Mouse (Mus musculus): ENCODE measurements around the gene Duoxa1. TPM values are rescaled to one million over a fixed set of nuclear protein-coding genes. Genes with fewer than 3 reads are reported as not detected.
A peak's percentile ranks its signal among the peaks of the same experiment; 100 is the strongest.
"Not testable (repeated sequence)": the region's sequence is repeated elsewhere in the genome, so short reads cannot be mapped to it uniquely, and the experiment has no call there.

Duoxa1 gene
- polyA plus RNA-seq, 1 experiment from 2014 or later, result 0.51 TPM

GRCm38 (mm10) chr2:122353765-122354164 lies 40.2 kb upstream of the Duoxa1 start:
- Histone ChIP-seq H3K4me1 (replicated peaks; ENCODE audit: control insufficient read depth, insufficient read depth, low read length) (peaks cover 13% of the 10 kb centered on the region; the same call in 1 of the 2 replicates), H3K27ac (ENCODE audit: low read length) (no peak overlapping the region), H3K9me3 (ENCODE audit: control insufficient read depth, low read length) (no peaks in the 10 kb centered on the region), H3K27me3 (ENCODE audit: control insufficient read depth, insufficient read depth, low read depth, low read length) (no peaks in the 10 kb centered on the region), H3K4me3 (ENCODE audit: low read length) (no peak overlapping the region), H3K36me3 (ENCODE audit: control insufficient read depth, insufficient read depth, low read length) (no peaks in the 10 kb centered on the region; the same call in 1 of the 2 replicates), H3K4me2 (ENCODE audit: low read depth, low read length) (no peak overlapping the region), H3K9ac (ENCODE audit: low read length) (no peak overlapping the region)
- 85% methylated on average over 8 of the region's 8 CpGs for WGBS
- ATAC-seq (ENCODE audit: low read depth), result no peak

GRCm38 (mm10) chr2:122352992-122353391 lies 39.5 kb upstream of the Duoxa1 start:
- Histone ChIP-seq H3K36me3 (ENCODE audit: control insufficient read depth, insufficient read depth, low read length) (no peaks in the 10 kb centered on the region; the same call in 1 of the 2 replicates), H3K4me1 (replicated peaks; ENCODE audit: control insufficient read depth, insufficient read depth, low read length) (peaks cover 14% of the 10 kb centered on the region), H3K27me3 (ENCODE audit: control insufficient read depth, insufficient read depth, low read depth, low read length) (no peaks in the 10 kb centered on the region), H3K9me3 (ENCODE audit: control insufficient read depth, low read length) (no peaks in the 10 kb centered on the region), H3K27ac (ENCODE audit: low read length) (no peak overlapping the region), H3K4me2 (ENCODE audit: low read depth, low read length) (no peak overlapping the region), H3K9ac (ENCODE audit: low read length) (no peak overlapping the region), H3K4me3 (ENCODE audit: low read length) (no peak overlapping the region)
- no peak for ATAC-seq (ENCODE audit: low read depth)
- WGBS, result 80% methylated on average over 6 of the region's 6 CpGs

DNA sequence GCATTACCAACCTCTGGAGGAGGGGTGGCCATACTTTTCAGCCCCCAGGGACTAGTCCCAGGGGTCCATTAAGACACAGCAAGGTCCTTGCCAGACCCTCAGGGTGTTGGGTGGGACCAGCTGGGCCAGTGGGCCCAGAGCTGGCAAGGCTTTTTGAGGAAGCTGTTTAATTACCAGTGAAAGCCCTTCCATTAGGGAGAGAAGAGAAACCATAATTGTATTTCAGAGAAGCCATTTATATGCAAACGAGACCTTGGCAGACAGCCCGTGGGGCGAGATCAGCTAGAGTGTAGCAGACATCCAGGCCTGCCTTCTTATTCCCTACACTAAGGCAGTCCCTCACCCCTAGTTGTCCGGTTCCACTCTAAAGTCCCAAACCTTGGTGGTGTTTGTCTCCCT lies 38.4 kb upstream of the Duoxa1 start:
- no peak for ATAC-seq (ENCODE audit: low read depth)
- Histone ChIP-seq H3K36me3 (ENCODE audit: control insufficient read depth, insufficient read depth, low read length) (no peaks in the 10 kb centered on the region; the same call in 1 of the 2 replicates), H3K9me3 (ENCODE audit: control insufficient read depth, low read length) (no peaks in the 10 kb centered on the region), H3K9ac (ENCODE audit: low read length) (peak overlapping the region; percentile 24; the same call in 1 of the 2 replicates), H3K4me1 (replicated peaks; ENCODE audit: control insufficient read depth, insufficient read depth, low read length) (peaks cover 16% of the 10 kb centered on the region), H3K27ac (ENCODE audit: low read length) (peak overlapping the region; percentile 53), H3K4me3 (ENCODE audit: low read length) (no peak overlapping the region), H3K27me3 (ENCODE audit: control insufficient read depth, insufficient read depth, low read depth, low read length) (no peaks in the 10 kb centered on the region), H3K4me2 (ENCODE audit: low read depth, low read length) (no peak overlapping the region)
- 47% methylated on average over 4 of the region's 4 CpGs for WGBS

DNA sequence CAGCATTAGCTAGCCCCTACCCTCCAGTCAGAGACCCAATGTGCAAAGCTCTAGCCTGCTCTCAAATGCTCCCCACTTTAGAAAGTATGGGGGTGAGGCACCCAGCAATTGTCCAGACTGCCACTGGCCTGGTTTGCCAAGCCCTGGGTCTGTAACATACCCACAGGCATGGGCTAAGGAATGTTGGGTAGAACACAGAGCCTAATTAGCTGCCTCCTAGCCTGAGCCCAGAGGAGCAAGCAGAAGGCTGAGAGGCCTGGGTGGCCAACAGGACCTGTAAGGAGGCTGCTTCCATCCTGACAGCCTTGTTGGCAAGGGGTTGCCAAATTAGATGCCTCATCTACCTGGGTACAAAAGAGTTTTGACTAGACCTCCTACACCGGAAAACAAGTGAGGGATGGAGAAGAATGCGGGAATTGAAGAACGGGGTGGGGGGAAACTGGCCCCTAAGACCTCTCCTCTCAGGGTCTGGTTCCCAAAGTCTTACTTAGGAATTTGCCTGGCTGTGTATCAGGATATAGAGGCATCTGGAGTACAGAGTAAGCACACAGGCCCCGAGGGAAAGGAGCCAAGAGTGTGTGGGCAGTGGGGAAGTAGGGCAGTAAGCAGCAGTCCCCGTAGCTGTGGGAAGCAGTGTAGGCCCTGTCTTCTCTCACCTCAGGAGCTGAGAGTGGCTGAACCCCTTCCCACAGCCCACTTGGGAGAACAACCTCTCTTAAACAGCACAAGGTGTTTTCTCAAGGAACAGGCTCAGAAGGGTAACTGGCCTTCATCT lies 37.8 kb upstream of the Duoxa1 start:
- WGBS, result 57% methylated on average over 5 of the region's 5 CpGs
- Histone ChIP-seq H3K4me1 (replicated peaks; ENCODE audit: control insufficient read depth, insufficient read depth, low read length) (peaks cover 16% of the 10 kb centered on the region), H3K9me3 (ENCODE audit: control insufficient read depth, low read length) (no peaks in the 10 kb centered on the region), H3K4me3 (ENCODE audit: low read length) (no peak overlapping the region), H3K36me3 (ENCODE audit: control insufficient read depth, insufficient read depth, low read length) (no peaks in the 10 kb centered on the region; the same call in 1 of the 2 replicates), H3K27me3 (ENCODE audit: control insufficient read depth, insufficient read depth, low read depth, low read length) (no peaks in the 10 kb centered on the region), H3K27ac (ENCODE audit: low read length) (peak overlapping the region; percentile 53), H3K4me2 (ENCODE audit: low read depth, low read length) (no peak overlapping the region), H3K9ac (ENCODE audit: low read length) (peak overlapping the region; percentile 8; the same call in 1 of the 2 replicates)
- no peak for ATAC-seq (ENCODE audit: low read depth)

GRCm38 (mm10) chr2:122349136-122349785 lies 35.7 kb upstream of the Duoxa1 start:
- Histone ChIP-seq H3K4me2 (ENCODE audit: low read depth, low read length) (peak overlapping the region; percentile 79), H3K4me1 (replicated peaks; ENCODE audit: control insufficient read depth, insufficient read depth, low read length) (peaks cover 16% of the 10 kb centered on the region), H3K9ac (ENCODE audit: low read length) (peak overlapping the region; percentile 80), H3K27me3 (ENCODE audit: control insufficient read depth, insufficient read depth, low read depth, low read length) (no peaks in the 10 kb centered on the region), H3K36me3 (ENCODE audit: control insufficient read depth, insufficient read depth, low read length) (no peaks in the 10 kb centered on the region; the same call in 1 of the 2 replicates), H3K4me3 (ENCODE audit: low read length) (peak overlapping the region; percentile 65), H3K9me3 (ENCODE audit: control insufficient read depth, low read length) (no peaks in the 10 kb centered on the region), H3K27ac (ENCODE audit: low read length) (peak overlapping the region; percentile 97)
- peak; percentile 24 for ATAC-seq (ENCODE audit: low read depth)
- WGBS, result 9% methylated on average over 14 of the region's 14 CpGs

GRCm38 (mm10) chr2:122348531-122349131 lies 35.1 kb upstream of the Duoxa1 start:
- Histone ChIP-seq H3K36me3 (ENCODE audit: control insufficient read depth, insufficient read depth, low read length) (no peaks in the 10 kb centered on the region), H3K9me3 (ENCODE audit: control insufficient read depth, low read length) (no peaks in the 10 kb centered on the region), H3K27ac (ENCODE audit: low read length) (peak overlapping the region; percentile 97), H3K4me3 (ENCODE audit: low read length) (peak overlapping the region; percentile 65), H3K4me1 (replicated peaks; ENCODE audit: control insufficient read depth, insufficient read depth, low read length) (peaks cover 16% of the 10 kb centered on the region), H3K27me3 (ENCODE audit: control insufficient read depth, insufficient read depth, low read depth, low read length) (no peaks in the 10 kb centered on the region), H3K9ac (ENCODE audit: low read length) (peak overlapping the region; percentile 80), H3K4me2 (ENCODE audit: low read depth, low read length) (peak overlapping the region; percentile 79)
- ATAC-seq (ENCODE audit: low read depth), result peak; percentile 94
- WGBS, result under 1% methylated on average over 52 of the region's 63 CpGs

GRCm38 (mm10) chr2:122347257-122347656 lies 33.7 kb upstream of the Duoxa1 start:
- no peaks in the 10 kb centered on the region for H3K9me3 ChIP-seq (ENCODE audit: control insufficient read depth, low read length)
- no peak for ATAC-seq (ENCODE audit: low read depth)

DNA sequence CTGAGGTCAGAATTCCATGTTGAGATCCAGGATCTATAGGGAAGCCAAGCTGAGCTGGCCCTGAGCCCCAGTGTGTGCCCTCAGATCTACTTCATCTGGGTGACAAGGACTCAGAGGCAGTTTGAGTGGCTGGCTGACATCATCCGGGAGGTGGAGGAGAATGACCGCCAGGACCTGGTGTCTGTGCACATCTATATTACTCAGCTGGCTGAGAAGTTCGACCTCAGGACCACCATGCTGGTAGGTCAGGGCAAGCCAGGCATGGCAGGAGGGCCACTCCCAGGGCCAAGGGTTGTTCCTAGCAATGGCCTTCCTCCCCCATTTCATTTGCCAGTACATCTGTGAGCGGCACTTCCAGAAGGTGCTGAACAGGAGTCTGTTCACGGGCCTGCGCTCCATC lies 32.6 kb upstream of the Duoxa1 start:
- H3K4me1 ChIP-seq (replicated peaks; ENCODE audit: control insufficient read depth, insufficient read depth, low read length); ATAC-seq (ENCODE audit: low read depth); H3K27me3 ChIP-seq (ENCODE audit: control insufficient read depth, insufficient read depth, low read depth, low read length); H3K4me3 ChIP-seq (ENCODE audit: low read length); H3K9me3 ChIP-seq (ENCODE audit: control insufficient read depth, low read length); H3K9ac ChIP-seq (ENCODE audit: low read length); H3K36me3 ChIP-seq (ENCODE audit: control insufficient read depth, insufficient read depth, low read length); H3K4me2 ChIP-seq (ENCODE audit: low read depth, low read length); H3K27ac ChIP-seq (ENCODE audit: low read length): not testable (repeated sequence)
- WGBS, result 86% methylated on average over 6 of the region's 6 CpGs

More at GRCm38 (mm10) chr2:122347257-122347656, 33.7 kb upstream of the Duoxa1 start:
- no peak overlapping the region for H3K27ac ChIP-seq (ENCODE audit: low read length)
- WGBS, result 94% methylated on average over 3 of the region's 3 CpGs
- no peaks in the 10 kb centered on the region for H3K36me3 ChIP-seq (ENCODE audit: control insufficient read depth, insufficient read depth, low read length)
- no peak overlapping the region for H3K4me2 ChIP-seq (ENCODE audit: low read depth, low read length)
- H3K27me3 ChIP-seq (ENCODE audit: control insufficient read depth, insufficient read depth, low read depth, low read length), result no peaks in the 10 kb centered on the region
- peaks cover 16% of the 10 kb centered on the region for H3K4me1 ChIP-seq (replicated peaks; ENCODE audit: control insufficient read depth, insufficient read depth, low read length)
- H3K4me3 ChIP-seq (ENCODE audit: low read length), result no peak overlapping the region
- H3K9ac ChIP-seq (ENCODE audit: low read length), result no peak overlapping the region

Measured in lung, embryonic 16.5 days (tissue).